Mouse (Mus musculus): ENCODE results near the gene Gm10181. TPM values are rescaled to one million over a fixed set of nuclear protein-coding genes. Genes with fewer than 3 reads are reported as not detected.
"Not testable (repeated sequence)": the region's sequence is repeated elsewhere in the genome, so short reads cannot be mapped to it uniquely, and the experiment has no call there.

Gm10181 gene
- polyA plus RNA-seq, 1 experiment from 2014 or later: not detected

GRCm38 (mm10) chr9:25058726-25059125 is 30.5 kb upstream of the Gm10181 start:
- no peaks in the 10 kb centered on the region for H3K4me1 ChIP-seq (ENCODE audit: control insufficient read depth, insufficient read depth, low read length)
- H3K27ac ChIP-seq (ENCODE audit: low read depth, low read length): no peak overlapping the region
- no peaks in the 10 kb centered on the region for H3K27me3 ChIP-seq (ENCODE audit: control insufficient read depth, insufficient read depth, low read length)
- no peak overlapping the region for H3K4me3 ChIP-seq (ENCODE audit: low read depth, low read length)
- H3K4me2 ChIP-seq: no peak overlapping the region
- ATAC-seq (replicated peaks; ENCODE audit: insufficient number of reproducible peaks, low FRiP score, low TSS enrichment): no peak
- no peaks in the 10 kb centered on the region for H3K9me3 ChIP-seq (replicated peaks; ENCODE audit: control insufficient read depth, low read length)
- H3K36me3 ChIP-seq (ENCODE audit: control insufficient read depth, insufficient read depth, low read length): no peaks in the 10 kb centered on the region
- 44% methylated on average over 2 of the region's 3 CpGs for WGBS (ENCODE audit: insufficient replicate concordance)
- H3K9ac ChIP-seq (ENCODE audit: low read depth, low read length): no peak overlapping the region

- Histone ChIP-seq H3K4me1 (ENCODE audit: control insufficient read depth, insufficient read depth, low read length) (peaks cover 19% of the 10 kb centered on the region), H3K27me3 (ENCODE audit: control insufficient read depth, insufficient read depth, low read length) (no peaks in the 10 kb centered on the region), H3K4me3 (ENCODE audit: low read depth, low read length) (no peak overlapping the region), H3K36me3 (ENCODE audit: control insufficient read depth, insufficient read depth, low read length) (no peaks in the 10 kb centered on the region), H3K27ac (ENCODE audit: low read depth, low read length) (no peak overlapping the region), H3K9me3 (replicated peaks; ENCODE audit: control insufficient read depth, low read length) (no peaks in the 10 kb centered on the region), H3K9ac (ENCODE audit: low read depth, low read length) (no peak overlapping the region), H3K4me2 (no peak overlapping the region)
- no peak for ATAC-seq (replicated peaks; ENCODE audit: insufficient number of reproducible peaks, low FRiP score, low TSS enrichment)
- 76% methylated on average over 1 of the region's 1 CpGs for WGBS (ENCODE audit: insufficient replicate concordance)
These were observed 16.6 kb upstream of the Gm10181 start for GRCm38 (mm10) chr9:25072666-25073065.

- no peaks in the 10 kb centered on the region for H3K27me3 ChIP-seq (ENCODE audit: control insufficient read depth, insufficient read depth, low read length)
- no peak overlapping the region for H3K9ac ChIP-seq (ENCODE audit: low read depth, low read length)
- peak; percentile 47; the same call in 1 of the 2 replicates for ATAC-seq (replicated peaks; ENCODE audit: insufficient number of reproducible peaks, low FRiP score, low TSS enrichment)
- H3K9me3 ChIP-seq (replicated peaks; ENCODE audit: control insufficient read depth, low read length): no peaks in the 10 kb centered on the region
- H3K4me1 ChIP-seq (ENCODE audit: control insufficient read depth, insufficient read depth, low read length): peaks cover 19% of the 10 kb centered on the region
- H3K4me2 ChIP-seq: no peak overlapping the region
- H3K27ac ChIP-seq (ENCODE audit: low read depth, low read length): peak overlapping the region; percentile 68
- H3K4me3 ChIP-seq (ENCODE audit: low read depth, low read length): no peak overlapping the region
- no peaks in the 10 kb centered on the region for H3K36me3 ChIP-seq (ENCODE audit: control insufficient read depth, insufficient read depth, low read length)
- 24% methylated on average over 3 of the region's 3 CpGs for WGBS (ENCODE audit: insufficient replicate concordance)
These were observed 13.2 kb upstream of the Gm10181 start for GRCm38 (mm10) chr9:25075977-25076376.

GRCm38 (mm10) chr9:25076505-25076904 is 12.7 kb upstream of the Gm10181 start:
- H3K27ac ChIP-seq (ENCODE audit: low read depth, low read length): peak overlapping the region; percentile 68; the same call in 1 of the 2 replicates
- no peak overlapping the region for H3K9ac ChIP-seq (ENCODE audit: low read depth, low read length)
- WGBS (ENCODE audit: insufficient replicate concordance): 66% methylated on average over 1 of the region's 1 CpGs
- no peak overlapping the region for H3K4me2 ChIP-seq
- H3K4me1 ChIP-seq (ENCODE audit: control insufficient read depth, insufficient read depth, low read length): peaks cover 19% of the 10 kb centered on the region
- 0 out of 2 replicates have a peak, but pooled peaks have one; percentile 13 for ATAC-seq (replicated peaks; ENCODE audit: insufficient number of reproducible peaks, low FRiP score, low TSS enrichment)
- H3K36me3 ChIP-seq (ENCODE audit: control insufficient read depth, insufficient read depth, low read length): no peaks in the 10 kb centered on the region
- H3K9me3 ChIP-seq (replicated peaks; ENCODE audit: control insufficient read depth, low read length): no peaks in the 10 kb centered on the region
- no peaks in the 10 kb centered on the region for H3K27me3 ChIP-seq (ENCODE audit: control insufficient read depth, insufficient read depth, low read length)
- H3K4me3 ChIP-seq (ENCODE audit: low read depth, low read length): no peak overlapping the region

GRCm38 (mm10) chr9:25090853-25091252 is 1.6 kb downstream of the Gm10181 start:
- WGBS (ENCODE audit: insufficient replicate concordance): 67% methylated on average over 1 of the region's 1 CpGs
- no peaks in the 10 kb centered on the region for H3K36me3 ChIP-seq (ENCODE audit: control insufficient read depth, insufficient read depth, low read length)
- no peak for ATAC-seq (replicated peaks; ENCODE audit: insufficient number of reproducible peaks, low FRiP score, low TSS enrichment)
- no peaks in the 10 kb centered on the region for H3K4me1 ChIP-seq (ENCODE audit: control insufficient read depth, insufficient read depth, low read length)
- no peak overlapping the region for H3K4me3 ChIP-seq (ENCODE audit: low read depth, low read length)
- no peak overlapping the region for H3K9ac ChIP-seq (ENCODE audit: low read depth, low read length)
- no peak overlapping the region for H3K4me2 ChIP-seq
- no peaks in the 10 kb centered on the region for H3K9me3 ChIP-seq (replicated peaks; ENCODE audit: control insufficient read depth, low read length)
- no peaks in the 10 kb centered on the region for H3K27me3 ChIP-seq (ENCODE audit: control insufficient read depth, insufficient read depth, low read length)
- no peak overlapping the region for H3K27ac ChIP-seq (ENCODE audit: low read depth, low read length)

GRCm38 (mm10) chr9:25102881-25103280 is 13.7 kb downstream of the Gm10181 start:
- Histone ChIP-seq H3K4me1 (ENCODE audit: control insufficient read depth, insufficient read depth, low read length) (no peaks in the 10 kb centered on the region), H3K4me2 (no peak overlapping the region), H3K27me3 (ENCODE audit: control insufficient read depth, insufficient read depth, low read length) (no peaks in the 10 kb centered on the region), H3K9me3 (replicated peaks; ENCODE audit: control insufficient read depth, low read length) (peaks cover 2% of the 10 kb centered on the region; the same call in 1 of the 2 replicates), H3K27ac (ENCODE audit: low read depth, low read length) (no peak overlapping the region), H3K36me3 (ENCODE audit: control insufficient read depth, insufficient read depth, low read length) (peaks cover 7% of the 10 kb centered on the region; the same call in 1 of the 2 replicates), H3K9ac (ENCODE audit: low read depth, low read length) (no peak overlapping the region), H3K4me3 (ENCODE audit: low read depth, low read length) (no peak overlapping the region)
- no peak for ATAC-seq (replicated peaks; ENCODE audit: insufficient number of reproducible peaks, low FRiP score, low TSS enrichment)
- WGBS (ENCODE audit: insufficient replicate concordance): 100% methylated on average over 1 of the region's 1 CpGs

- no peak for ATAC-seq (replicated peaks; ENCODE audit: insufficient number of reproducible peaks, low FRiP score, low TSS enrichment)
- H3K27me3 ChIP-seq (ENCODE audit: control insufficient read depth, insufficient read depth, low read length): no peaks in the 10 kb centered on the region
- H3K27ac ChIP-seq (ENCODE audit: low read depth, low read length): no peak overlapping the region
- H3K4me3 ChIP-seq (ENCODE audit: low read depth, low read length): no peak overlapping the region
- H3K9me3 ChIP-seq (replicated peaks; ENCODE audit: control insufficient read depth, low read length): peaks cover 2% of the 10 kb centered on the region; the same call in 1 of the 2 replicates
- H3K4me1 ChIP-seq (ENCODE audit: control insufficient read depth, insufficient read depth, low read length): no peaks in the 10 kb centered on the region
- H3K4me2 ChIP-seq: no peak overlapping the region
- no peak overlapping the region for H3K9ac ChIP-seq (ENCODE audit: low read depth, low read length)
- peaks cover 11% of the 10 kb centered on the region for H3K36me3 ChIP-seq (ENCODE audit: control insufficient read depth, insufficient read depth, low read length)
These were observed 15.4 kb downstream of the Gm10181 start for GRCm38 (mm10) chr9:25104638-25105037.

GRCm38 (mm10) chr9:25123590-25123989 is 34.4 kb downstream of the Gm10181 start:
- not testable (repeated sequence) for H3K9me3 ChIP-seq (replicated peaks; ENCODE audit: control insufficient read depth, low read length); H3K4me2 ChIP-seq; H3K4me3 ChIP-seq (ENCODE audit: low read depth, low read length); H3K9ac ChIP-seq (ENCODE audit: low read depth, low read length); H3K27me3 ChIP-seq (ENCODE audit: control insufficient read depth, insufficient read depth, low read length); ATAC-seq (replicated peaks; ENCODE audit: insufficient number of reproducible peaks, low FRiP score, low TSS enrichment); H3K4me1 ChIP-seq (ENCODE audit: control insufficient read depth, insufficient read depth, low read length); H3K36me3 ChIP-seq (ENCODE audit: control insufficient read depth, insufficient read depth, low read length); H3K27ac ChIP-seq (ENCODE audit: low read depth, low read length)
- WGBS (ENCODE audit: insufficient replicate concordance): 91% methylated on average over 1 of the region's 1 CpGs

- H3K4me3 ChIP-seq (ENCODE audit: low read depth, low read length): no peak overlapping the region
- H3K36me3 ChIP-seq (ENCODE audit: control insufficient read depth, insufficient read depth, low read length): peaks cover 9% of the 10 kb centered on the region; the same call in 1 of the 2 replicates
- no peak overlapping the region for H3K9ac ChIP-seq (ENCODE audit: low read depth, low read length)
- H3K4me2 ChIP-seq: no peak overlapping the region
- no peak overlapping the region for H3K27ac ChIP-seq (ENCODE audit: low read depth, low read length)
- no peaks in the 10 kb centered on the region for H3K4me1 ChIP-seq (ENCODE audit: control insufficient read depth, insufficient read depth, low read length)
- H3K9me3 ChIP-seq (replicated peaks; ENCODE audit: control insufficient read depth, low read length): no peaks in the 10 kb centered on the region
- WGBS (ENCODE audit: insufficient replicate concordance): 68% methylated on average over 2 of the region's 2 CpGs
- no peaks in the 10 kb centered on the region for H3K27me3 ChIP-seq (ENCODE audit: control insufficient read depth, insufficient read depth, low read length)
- no peak for ATAC-seq (replicated peaks; ENCODE audit: insufficient number of reproducible peaks, low FRiP score, low TSS enrichment)
These were observed 34.8 kb downstream of the Gm10181 start for GRCm38 (mm10) chr9:25124048-25124447.
